Mouse (Mus musculus): ENCODE measurements around the gene Lexm.

Lexm gene

DNA sequence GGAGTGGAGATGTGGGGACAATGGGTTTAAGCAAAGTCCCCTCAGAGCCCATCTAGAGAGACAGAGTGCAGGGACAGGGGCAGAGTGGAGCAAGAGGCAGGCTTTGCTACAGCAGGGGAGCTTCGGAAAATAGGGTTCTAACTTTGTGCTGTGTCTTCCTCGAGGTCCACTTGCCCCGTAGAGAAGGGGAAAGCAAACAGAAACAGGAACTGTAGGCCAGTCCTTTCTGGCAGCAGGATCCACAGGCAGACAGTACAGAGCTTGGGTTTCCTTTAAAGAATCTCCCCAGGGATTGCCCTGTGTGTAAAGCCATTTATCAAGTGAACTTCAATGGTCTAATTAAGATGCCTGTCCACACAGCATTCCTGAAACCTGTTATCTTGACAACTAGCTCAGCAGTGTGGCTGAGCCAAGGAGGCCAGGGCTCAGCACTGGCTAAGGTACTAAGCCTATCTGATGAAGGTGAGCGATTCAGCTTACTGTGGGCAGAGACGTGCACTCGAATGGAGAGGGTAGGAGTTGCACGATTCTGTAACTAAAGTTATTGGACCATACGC, 71.1 kb downstream of the Lexm start:
- DNase-seq (ENCODE audit: low read depth, low spot score) = no peak

- DNase-seq (ENCODE audit: low read depth, low spot score) = no peak
These were observed 74.8 kb downstream of the Lexm start for GRCm38 (mm10) chr4:106542211-106542610.

DNA sequence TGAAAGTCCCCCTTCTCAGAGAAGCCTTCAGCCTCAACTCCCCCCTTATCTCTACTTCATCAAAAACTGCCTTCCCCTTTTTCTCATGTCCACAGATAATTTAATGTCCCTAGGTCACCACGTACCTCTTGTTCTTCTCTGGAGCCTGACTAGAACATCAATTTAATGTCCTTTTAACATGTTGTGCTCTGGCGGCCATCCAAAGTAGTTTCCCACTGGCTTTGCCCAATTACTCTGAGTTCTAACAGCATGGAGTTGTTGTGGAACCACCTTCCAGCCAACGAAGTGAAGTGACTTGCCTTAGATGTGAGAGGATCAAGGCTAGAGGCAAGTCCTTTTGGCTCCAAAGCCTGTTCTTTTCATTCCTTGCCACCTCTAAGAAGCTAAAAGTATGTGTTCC, 75.5 kb downstream of the Lexm start:
- no peak for DNase-seq (ENCODE audit: low read depth, low spot score)

Data from A20 (cell line).